Mouse (Mus musculus) large intestine, adult 2 months (tissue): ENCODE measurements around the gene Olfr118. TPM values are rescaled to one million over a fixed set of nuclear protein-coding genes. Genes with fewer than 3 reads are reported as not detected.
"Not testable (repeated sequence)": the region's sequence is repeated elsewhere in the genome, so short reads cannot be mapped to it uniquely, and the experiment has no call there.

Experiments
- DNase-seq: peaks from one replicate; pipeline ENCODE4 v3.0.0-alpha.2; 2012; ENCODE audit warnings: low read depth, low spot score
- WGBS: fragments of 180-500 bp; shearing (Covaris S2); methylation state at CpG from one replicate; pipeline ENCODE4 v1.1.7; 2018; 5-methylcytosine and 5-hydroxymethylcytosine counted together
- polyA plus RNA-seq: library from polyadenylated mRNA; depleted of rRNA; stranded (reverse); fragments of >200 nt; gene quantifications from 2 replicates; pipeline ENCODE4 v1.2.3, GENCODE M21; 2012; rRNA removed

The Olfr118 gene
- not detected in 2 replicates for polyA plus RNA-seq

DNA sequence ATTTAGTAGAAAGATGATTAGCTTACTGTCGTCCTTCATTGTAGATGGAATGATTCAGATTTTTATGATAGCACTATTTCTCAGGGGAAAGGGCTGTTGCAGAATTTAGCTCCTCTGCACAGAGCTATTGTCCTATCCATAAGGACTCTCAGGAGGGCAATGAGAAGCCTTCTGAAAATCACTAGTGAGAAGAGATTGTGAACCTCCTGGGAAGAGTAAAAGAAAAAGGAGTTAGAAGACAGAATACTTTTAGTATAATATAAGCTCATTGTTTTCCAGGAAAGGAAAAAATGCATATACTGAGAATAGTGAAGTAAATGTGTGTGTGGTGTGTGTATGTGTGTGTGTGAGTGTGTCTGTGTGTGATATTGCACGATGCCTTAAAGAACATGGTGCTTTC, at the start of gene Olfr118:
Gene Olfr118, plus strand, starts transcription at position 301 of the 400 bp plus-strand sequence.
- no peak for DNase-seq
- WGBS: 61% methylated on average over 2 of the region's 2 CpGs

DNA sequence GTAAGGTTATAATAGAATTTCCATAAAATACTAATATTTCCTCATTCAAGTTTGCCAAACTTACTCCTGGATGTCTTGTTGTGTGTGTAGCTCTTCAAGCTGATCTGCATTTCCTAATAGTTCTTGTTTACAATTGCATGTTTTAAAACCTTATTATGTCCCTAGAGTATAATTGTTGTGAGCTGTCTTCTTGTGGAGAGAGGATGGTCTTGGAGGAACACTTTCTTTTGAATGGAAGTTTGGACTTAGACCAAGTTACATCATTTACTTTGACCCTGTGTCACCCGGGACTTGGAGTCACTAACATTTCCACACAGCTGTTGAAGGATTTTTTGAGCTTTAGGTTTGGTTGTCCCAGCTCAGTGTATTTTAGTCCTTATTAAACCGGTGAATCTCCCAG, 39.8 kb upstream of the Olfr118 start, which contains the start of the genes Olfr115 and Olfr116:
Gene Olfr115, minus strand, starts transcription at position 101 of the 400 bp plus-strand sequence.
Gene Olfr116, minus strand, starts transcription at position 191 of the 400 bp plus-strand sequence.
- DNase-seq: no peak

DNA sequence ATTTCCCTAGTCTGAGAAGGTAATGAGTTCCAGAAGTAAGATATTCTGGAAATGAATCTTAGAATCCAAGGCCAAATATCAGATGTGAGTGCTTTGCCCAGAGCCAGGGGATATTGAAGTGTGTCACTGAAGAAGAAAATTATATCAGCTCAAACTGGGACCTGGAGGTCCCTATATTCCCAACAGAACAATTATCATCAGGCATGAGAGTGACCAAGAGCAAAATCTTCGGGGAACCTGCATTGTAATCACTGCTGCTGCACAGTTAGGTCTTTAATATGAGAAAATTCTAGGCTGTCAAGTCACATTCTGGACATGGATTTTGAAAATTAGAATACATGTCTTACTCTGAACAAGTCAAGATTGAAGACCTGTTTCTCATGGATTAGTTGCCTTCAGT, 3.1 kb upstream of the Olfr118 start, which contains the start of gene Olfr117:
Gene Olfr117, minus strand, starts transcription at position 101 of the 400 bp plus-strand sequence.
- no peak for DNase-seq
- 36% methylated on average over 1 of the region's 1 CpGs for WGBS

More for the DNA sequence above, 39.8 kb upstream of the Olfr118 start, which contains the start of the genes Olfr115 and Olfr116:
- WGBS: 67% methylated on average over 2 of the region's 2 CpGs

DNA sequence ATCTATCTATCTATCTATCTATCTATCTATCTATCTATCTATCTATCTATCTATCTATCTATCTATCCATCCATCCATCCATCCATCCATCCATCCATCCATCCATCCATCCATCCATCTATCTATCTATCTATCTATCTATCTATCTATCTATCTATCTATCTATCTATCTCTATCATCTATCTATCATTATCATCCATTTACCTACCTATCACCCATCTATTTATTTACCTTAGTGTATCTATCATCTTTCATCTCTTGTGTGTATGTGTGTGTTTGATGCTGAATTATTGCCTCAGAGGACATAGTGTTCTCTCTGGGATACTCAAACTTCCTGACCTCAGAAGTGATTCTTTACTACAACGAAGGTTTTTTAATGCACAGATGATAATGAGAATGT, 29.5 kb downstream of the Olfr118 start, which contains the start of gene Olfr119:
Gene Olfr119, plus strand, starts transcription at position 301 of the 400 bp plus-strand sequence.
- DNase-seq: not testable (repeated sequence)
- WGBS: 65% methylated on average over 1 of the region's 1 CpGs

DNA sequence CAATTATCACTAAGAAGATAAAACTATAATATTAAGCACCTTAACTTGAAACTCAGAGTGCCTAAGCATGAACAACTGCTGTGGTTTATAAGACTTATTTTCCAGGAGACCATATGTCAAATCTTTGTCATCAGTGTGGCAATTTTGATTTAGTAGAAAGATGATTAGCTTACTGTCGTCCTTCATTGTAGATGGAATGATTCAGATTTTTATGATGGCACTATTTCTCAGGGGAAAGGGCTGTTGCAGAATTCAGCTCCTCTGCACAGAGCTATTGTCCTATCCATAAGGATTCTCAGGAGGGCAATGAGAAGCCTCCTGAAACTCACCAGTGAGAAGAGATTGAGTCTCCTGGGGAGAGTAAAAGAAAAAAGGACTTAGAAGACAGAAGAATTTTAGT, 54.7 kb downstream of the Olfr118 start, which contains the start of gene Olfr120:
Gene Olfr120, plus strand, starts transcription at position 301 of the 400 bp plus-strand sequence.
- DNase-seq: no peak
- 42% methylated on average over 1 of the region's 1 CpGs for WGBS

Other genes starting within 250 kb of the Olfr118 start
- not detected in 2 replicates for gene Olfr108, start 221.5 kb upstream of the Olfr118 start, polyA plus RNA-seq
- gene Olfr109, start 208.1 kb upstream of the Olfr118 start, polyA plus RNA-seq: not detected in 2 replicates
- gene H2-M2, start 183.4 kb upstream of the Olfr118 start, polyA plus RNA-seq: 1.8 and 2.3 TPM in 2 replicates
- not detected in 2 replicates for gene Olfr110, start 174.5 kb upstream of the Olfr118 start, polyA plus RNA-seq
- gene Olfr111, start 159.0 kb upstream of the Olfr118 start, polyA plus RNA-seq: 0.07 TPM in 1 of 2 replicates, not detected in the other
- not detected in 2 replicates for gene Olfr112, start 97.5 kb upstream of the Olfr118 start, polyA plus RNA-seq
- gene Olfr113, start 89.3 kb upstream of the Olfr118 start, polyA plus RNA-seq: not detected in 2 replicates
- not detected in 2 replicates for gene Olfr114, start 74.2 kb upstream of the Olfr118 start, polyA plus RNA-seq
- not detected in 2 replicates for gene Olfr115, start 39.9 kb upstream of the Olfr118 start, polyA plus RNA-seq
- not detected in 2 replicates for gene Olfr116, start 39.8 kb upstream of the Olfr118 start, polyA plus RNA-seq
- not detected in 2 replicates for gene Olfr117, start 3.2 kb upstream of the Olfr118 start, polyA plus RNA-seq
- not detected in 2 replicates for gene Olfr119, start 29.6 kb downstream of the Olfr118 start, polyA plus RNA-seq
- not detected in 2 replicates for gene Olfr120, start 54.8 kb downstream of the Olfr118 start, polyA plus RNA-seq
- gene Olfr121, start 81.9 kb downstream of the Olfr118 start, polyA plus RNA-seq: not detected in 2 replicates
- not detected in 2 replicates for gene Olfr122, start 101.6 kb downstream of the Olfr118 start, polyA plus RNA-seq
- gene Olfr123, start 126.5 kb downstream of the Olfr118 start, polyA plus RNA-seq: not detected in 2 replicates
- not detected in 2 replicates for gene Olfr124, start 132.9 kb downstream of the Olfr118 start, polyA plus RNA-seq
- gene Olfr125, start 166.0 kb downstream of the Olfr118 start, polyA plus RNA-seq: not detected in 2 replicates
- not detected in 2 replicates for gene Olfr126, start 180.5 kb downstream of the Olfr118 start, polyA plus RNA-seq
- gene Olfr127, start 233.4 kb downstream of the Olfr118 start, polyA plus RNA-seq: not detected in 2 replicates